Mouse (Mus musculus): ENCODE data around the gene Ifi27l2b. TPM values are rescaled to one million over a fixed set of nuclear protein-coding genes. Genes with fewer than 3 reads are reported as not detected.
"Not testable (repeated sequence)": the region's sequence is repeated elsewhere in the genome, so short reads cannot be mapped to it uniquely, and the experiment has no call there.

The Ifi27l2b gene
- total RNA-seq (2021): not detected
- long read RNA-seq, experiment 1: 0 reads
- long read RNA-seq, experiment 2: 0 reads

DNA sequence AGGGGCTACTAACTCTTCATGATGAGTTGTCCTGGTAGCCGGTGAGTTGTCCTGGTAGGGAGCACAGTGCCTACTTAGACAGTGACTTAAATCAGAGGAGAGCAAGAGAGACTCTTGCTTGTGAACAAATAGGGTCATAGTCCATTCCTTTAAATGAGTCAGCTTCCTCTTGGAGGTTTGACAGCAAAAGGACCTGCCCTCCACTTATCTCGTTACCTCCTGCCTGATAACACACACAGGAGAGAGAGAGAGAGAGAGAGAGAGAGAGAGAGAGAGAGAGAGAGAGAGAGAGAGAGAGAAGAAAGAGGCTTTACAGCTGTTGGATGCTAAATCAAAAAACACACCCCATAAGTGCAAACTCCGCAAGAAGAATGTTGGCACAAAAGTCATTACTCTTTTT, at the start of gene Ifi27l2b:
Gene Ifi27l2b, minus strand, starts transcription at position 84 of the 400 bp plus-strand sequence.
- DNase-seq: no peak
- intact Hi-C loops (cut with DNase I; ENCODE audit: low total_unique reads): no loop called here

- DNase-seq: no peak
- intact Hi-C loops (cut with DNase I; ENCODE audit: low total_unique reads): no loop called here
Observed at GRCm38 (mm10) chr12:103504402-103504801, 47.4 kb upstream of the Ifi27l2b start.

GRCm38 (mm10) chr12:103503300-103503699, 46.3 kb upstream of the Ifi27l2b start:
- no peak for DNase-seq
- intact Hi-C loops (cut with DNase I; ENCODE audit: low total_unique reads): no loop called here

GRCm38 (mm10) chr12:103499261-103499660, 42.2 kb upstream of the Ifi27l2b start:
- intact Hi-C loops (cut with DNase I; ENCODE audit: low total_unique reads): no loop called here
- DNase-seq: no peak

GRCm38 (mm10) chr12:103498768-103499167, 41.7 kb upstream of the Ifi27l2b start:
- peak; percentile 43 for DNase-seq
- intact Hi-C loops (cut with DNase I; ENCODE audit: low total_unique reads): no loop called here

GRCm38 (mm10) chr12:103494486-103494885, 37.5 kb upstream of the Ifi27l2b start:
- intact Hi-C loops (cut with DNase I; ENCODE audit: low total_unique reads): no loop called here

GRCm38 (mm10) chr12:103492767-103493166, 35.7 kb upstream of the Ifi27l2b start:
- DNase-seq: peak; percentile 60
- intact Hi-C loops (cut with DNase I; ENCODE audit: low total_unique reads): loop anchor here (2.0 kb wide), 1 partner anchor 66 kb away; no protein-coding TSS in a partner anchor

More at GRCm38 (mm10) chr12:103494486-103494885, 37.5 kb upstream of the Ifi27l2b start:
- peak; percentile 29 for DNase-seq

- intact Hi-C loops (cut with DNase I; ENCODE audit: low total_unique reads): no loop called here
- DNase-seq: no peak
Observed at GRCm38 (mm10) chr12:103491091-103491730, 34.2 kb upstream of the Ifi27l2b start.

DNA sequence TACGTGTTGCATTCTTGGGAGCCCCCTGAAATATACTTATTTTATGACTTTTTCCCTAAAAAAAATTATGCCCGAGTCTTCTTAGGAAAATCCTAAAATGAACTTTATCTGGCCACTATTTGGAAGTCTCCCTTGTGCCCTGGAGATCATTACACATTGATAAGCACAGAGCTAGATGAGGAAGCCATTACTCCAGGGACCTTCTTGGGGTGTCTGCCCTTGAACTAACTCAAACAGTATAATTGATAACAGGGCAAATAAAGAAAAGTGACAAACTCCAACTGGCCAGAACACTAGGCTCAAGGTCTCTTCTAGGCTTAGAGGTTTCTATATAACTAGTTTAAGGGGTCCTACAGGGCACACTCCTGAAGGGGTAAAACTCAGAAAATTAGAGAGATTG, 30.7 kb upstream of the Ifi27l2b start:
- no peak for DNase-seq
- intact Hi-C loops (cut with DNase I; ENCODE audit: low total_unique reads): no loop called here

DNA sequence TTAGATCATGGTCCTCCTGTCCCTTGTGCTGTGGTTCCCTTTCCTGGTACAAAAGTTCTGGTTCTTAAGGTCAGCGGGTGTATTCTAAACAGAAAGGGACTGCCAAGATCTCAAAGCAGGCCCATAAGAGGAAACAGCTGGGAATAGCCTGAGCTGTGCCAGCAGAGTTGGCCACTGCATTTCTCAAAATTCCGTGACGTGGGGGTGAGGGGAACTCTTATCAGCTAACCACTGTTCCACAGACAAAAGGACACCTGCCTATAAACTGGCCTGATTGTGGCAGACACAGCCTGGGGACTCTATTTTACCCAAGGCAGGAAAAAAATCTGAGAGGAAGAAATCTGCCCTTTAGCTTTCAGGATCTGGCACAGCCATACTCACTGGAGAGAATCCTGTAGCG, 30.3 kb upstream of the Ifi27l2b start:
- DNase-seq: peak; percentile 28
- intact Hi-C loops (cut with DNase I; ENCODE audit: low total_unique reads): no loop called here

GRCm38 (mm10) chr12:103486726-103487125, 29.7 kb upstream of the Ifi27l2b start:
- DNase-seq: peak; percentile 28
- intact Hi-C loops (cut with DNase I; ENCODE audit: low total_unique reads): no loop called here

GRCm38 (mm10) chr12:103484200-103484972, 27.4 kb upstream of the Ifi27l2b start:
- not testable (repeated sequence) for DNase-seq
- intact Hi-C loops (cut with DNase I; ENCODE audit: low total_unique reads): loop anchor here (5.0 kb wide), 1 partner anchor 47 kb away; no protein-coding TSS in a partner anchor

GRCm38 (mm10) chr12:103482781-103483180, 25.8 kb upstream of the Ifi27l2b start:
- no peak for DNase-seq
- intact Hi-C loops (cut with DNase I; ENCODE audit: low total_unique reads): loop anchor here (5.0 kb wide), 1 partner anchor 45 kb away; no protein-coding TSS in a partner anchor

DNA sequence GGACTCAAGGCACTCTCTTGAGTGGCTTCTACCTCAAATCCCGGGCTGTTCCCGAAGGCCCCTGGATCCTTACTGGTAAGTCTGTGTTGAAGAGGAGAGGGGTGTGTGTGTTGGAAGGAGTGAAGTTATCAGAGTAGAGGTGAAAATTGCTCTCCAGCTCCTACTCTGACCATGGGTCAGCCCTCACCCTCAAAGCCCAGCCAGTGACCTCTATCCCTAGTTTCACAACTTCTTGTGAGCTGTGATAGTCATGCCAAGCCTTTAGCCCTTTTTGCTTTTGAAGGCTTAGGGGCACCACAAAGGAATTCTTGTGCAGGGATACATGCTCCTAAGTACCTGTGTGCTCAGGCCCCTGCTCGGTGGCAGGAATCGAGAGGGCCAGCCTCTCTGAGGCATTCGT, 24.6 kb upstream of the Ifi27l2b start:
- intact Hi-C loops (cut with DNase I; ENCODE audit: low total_unique reads): loop anchor here (5.0 kb wide), 1 partner anchor 44 kb away; no protein-coding TSS in a partner anchor
- no peak for DNase-seq

DNA sequence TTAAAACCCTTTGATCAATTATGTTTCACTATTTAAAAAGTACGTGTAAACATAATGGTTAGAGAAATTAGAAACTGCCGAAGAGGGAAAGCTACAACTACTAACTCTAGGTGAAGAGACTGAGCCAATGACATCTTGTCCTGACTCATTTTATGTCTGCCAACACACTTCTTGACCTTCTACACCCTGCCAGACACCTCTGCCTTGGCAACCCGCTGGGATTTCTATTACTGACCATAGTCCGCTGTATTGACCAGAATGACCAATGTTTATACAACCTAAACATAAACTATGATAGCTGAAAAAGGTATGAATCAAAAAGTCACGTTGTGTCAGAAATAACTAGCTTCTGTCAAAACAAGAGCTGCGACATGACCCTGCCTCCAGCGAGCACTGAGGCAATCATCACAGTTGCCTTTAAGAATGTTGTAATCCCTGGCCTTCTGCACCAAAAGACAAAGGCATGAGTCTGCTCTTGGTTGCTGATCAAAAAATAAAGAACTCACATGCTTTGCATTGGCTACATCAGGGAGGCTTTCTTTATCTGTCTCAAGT, 20.5 kb upstream of the Ifi27l2b start:
- intact Hi-C loops (cut with DNase I; ENCODE audit: low total_unique reads): no loop called here
- no peak for DNase-seq

GRCm38 (mm10) chr12:103476779-103477389, 19.9 kb upstream of the Ifi27l2b start:
- intact Hi-C loops (cut with DNase I; ENCODE audit: low total_unique reads): no loop called here

GRCm38 (mm10) chr12:103474481-103474880, 17.5 kb upstream of the Ifi27l2b start:
- intact Hi-C loops (cut with DNase I; ENCODE audit: low total_unique reads): no loop called here
- no peak for DNase-seq

More at GRCm38 (mm10) chr12:103476779-103477389, 19.9 kb upstream of the Ifi27l2b start:
- DNase-seq: no peak

GRCm38 (mm10) chr12:103456727-103457126, 296 bp downstream of the Ifi27l2b start:
- intact Hi-C loops (cut with DNase I; ENCODE audit: low total_unique reads); DNase-seq: not testable (repeated sequence)

DNA sequence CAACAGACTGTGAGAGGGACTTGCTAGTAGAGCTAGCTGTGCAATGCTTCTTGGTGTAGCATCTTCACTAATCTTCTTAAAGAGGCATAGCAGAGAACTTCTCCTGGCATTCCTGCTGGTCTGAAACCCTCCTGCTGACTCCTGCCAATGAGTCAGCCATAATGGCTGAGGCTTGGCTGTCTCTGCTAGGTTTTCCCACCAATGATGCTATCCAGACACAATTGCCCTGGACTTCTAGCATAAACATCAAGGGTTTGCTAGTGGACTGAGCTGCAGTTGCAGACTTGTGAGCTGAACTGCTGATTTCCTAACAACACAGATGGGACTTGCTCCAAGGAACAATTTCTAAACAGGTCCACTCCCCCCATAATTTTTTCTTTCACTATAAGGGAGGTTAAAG, 3.7 kb downstream of the Ifi27l2b start:
- intact Hi-C loops (cut with DNase I; ENCODE audit: low total_unique reads): no loop called here
- DNase-seq: no peak

DNA sequence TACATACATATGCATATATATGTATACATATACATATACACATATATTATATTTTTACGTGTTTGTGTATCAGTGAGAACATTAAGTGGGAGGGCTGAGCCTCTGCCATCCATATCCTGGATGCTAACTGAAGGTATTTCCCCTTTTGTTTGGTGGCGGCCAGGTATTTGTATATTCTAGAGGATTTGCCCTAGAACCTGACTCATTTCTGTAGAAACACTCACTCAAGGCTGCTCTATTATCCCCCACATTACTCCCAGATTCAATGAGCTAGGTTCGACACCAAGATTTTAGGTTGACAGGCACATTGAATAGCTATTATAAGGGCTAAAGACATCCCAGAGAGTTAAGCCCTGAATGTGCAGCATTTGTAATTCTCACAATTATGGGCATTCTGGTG, 12.0 kb downstream of the Ifi27l2b start:
- intact Hi-C loops (cut with DNase I; ENCODE audit: low total_unique reads): no loop called here
- no peak for DNase-seq

All from gastrocnemius, postnatal 14 days (tissue).